Mouse (Mus musculus) limb, embryonic 13.5 days (tissue): ENCODE results near the gene Gtpbp8. TPM values are rescaled to one million over a fixed set of nuclear protein-coding genes. Genes with fewer than 3 reads are reported as not detected.

Experiments used
- ATAC-seq: fragments of 200-750 bp; cut with Nextera tagmentation; 2 replicates; pipeline ENCODE4 v1.8.0; 2017; ENCODE audit warnings: low read depth, moderate number of reproducible peaks, moderate TSS enrichment; ENCODE audit not compliant: low FRiP score
- H3K27ac ChIP-seq: fragments of 300-500 bp; sonication (generic); 2 replicates; pipeline ENCODE4 v1.5.1; 2015; ENCODE audit warnings: inconsistent platforms, mild to moderate bottlenecking, moderate library complexity
- H3K27me3 ChIP-seq: fragments of 300-500 bp; sonication (generic); 2 replicates; pipeline ENCODE4 v1.6.1; 2015; ENCODE audit warnings: mild to moderate bottlenecking, inconsistent platforms
- H3K36me3 ChIP-seq: fragments of 300-500 bp; sonication (generic); 2 replicates; pipeline ENCODE4 v1.6.1; 2015; ENCODE audit warnings: inconsistent platforms, mild to moderate bottlenecking, moderate library complexity
- H3K4me1 ChIP-seq: fragments of 300-500 bp; sonication (generic); 2 replicates; pipeline ENCODE4 v1.6.1; 2015; ENCODE audit warnings: inconsistent platforms
- H3K4me2 ChIP-seq: fragments of 300-500 bp; sonication (generic); replicated peaks from 2 replicates; pipeline ENCODE4 v1.6.1; 2015; ENCODE audit warnings: inconsistent platforms, mild to moderate bottlenecking, moderate library complexity
- H3K4me3 ChIP-seq: fragments of 300-500 bp; sonication (generic); 2 replicates; pipeline ENCODE4 v1.5.1; 2015; ENCODE audit warnings: moderate library complexity, mild to moderate bottlenecking, inconsistent platforms
- H3K9ac ChIP-seq: fragments of 300-500 bp; sonication (generic); 2 replicates; pipeline ENCODE4 v1.6.1; 2015; ENCODE audit warnings: mild to moderate bottlenecking, inconsistent platforms
- H3K9me3 ChIP-seq: fragments of 300-500 bp; sonication (generic); 2 replicates; pipeline ENCODE4 v1.6.1; 2016; ENCODE audit warnings: inconsistent platforms
- WGBS: fragments of 180-500 bp; shearing (Covaris S2); methylation state at CpG from one replicate; pipeline ENCODE4 v1.1.7; 2015; 5-methylcytosine and 5-hydroxymethylcytosine counted together
- polyA plus RNA-seq: library from polyadenylated mRNA; unstranded; fragments of >200 nt; fragmentation: Nextera tagmentation; extraction: Ambion mirVana; gene quantifications from 2 replicates; pipeline ENCODE4 v1.2.1, GENCODE M21; 2015

The Gtpbp8 gene
- polyA plus RNA-seq, 1 experiment from 2014 or later, result 28.4 TPM

GRCm38 (mm10) chr16:44765555-44766319 lies 19.6 kb upstream of the Gtpbp8 start, which contains the start of gene Cd200r1:
Cd200r1 (plus strand) TSS chr16:44765736.
- Histone ChIP-seq H3K36me3 (no peaks in the 10 kb centered on the region), H3K4me1 (no peaks in the 10 kb centered on the region), H3K27me3 (no peaks in the 10 kb centered on the region), H3K9me3 (no peaks in the 10 kb centered on the region), H3K4me2 (no peak within 1 kb of the TSS), H3K4me3 (no peak within 1 kb of the TSS), H3K27ac (no peak within 1 kb of the TSS), H3K9ac (no peak within 1 kb of the TSS)
- no peak for ATAC-seq
- WGBS, result 76% methylated on average over 22 of the region's 22 CpGs

DNA sequence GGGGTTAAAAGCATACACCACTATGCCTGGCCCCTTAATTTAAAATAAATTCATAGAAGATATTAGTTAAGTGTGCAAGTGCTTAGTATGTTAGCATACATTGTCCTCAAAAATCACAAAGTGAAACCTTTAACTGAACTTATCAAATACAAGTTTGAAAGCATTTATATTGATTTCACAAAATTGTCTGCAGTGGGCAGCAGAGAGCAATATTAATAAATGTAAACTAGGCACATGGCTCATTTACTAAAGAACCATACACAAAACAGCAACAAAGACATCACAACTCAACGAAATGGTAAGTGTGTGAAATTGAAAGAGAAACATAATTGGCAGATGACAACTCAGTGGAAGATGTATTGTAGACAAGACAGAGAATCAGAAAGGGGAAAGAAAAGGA lies 15.6 kb upstream of the Gtpbp8 start:
- ATAC-seq, result no peak
- Histone ChIP-seq H3K4me2 (no peak overlapping the region), H3K36me3 (no peaks in the 10 kb centered on the region), H3K9me3 (no peaks in the 10 kb centered on the region), H3K4me1 (no peaks in the 10 kb centered on the region), H3K27me3 (no peaks in the 10 kb centered on the region), H3K4me3 (no peak overlapping the region), H3K27ac (no peak overlapping the region), H3K9ac (no peak overlapping the region)
- WGBS, result 76% methylated on average over 1 of the region's 1 CpGs

DNA sequence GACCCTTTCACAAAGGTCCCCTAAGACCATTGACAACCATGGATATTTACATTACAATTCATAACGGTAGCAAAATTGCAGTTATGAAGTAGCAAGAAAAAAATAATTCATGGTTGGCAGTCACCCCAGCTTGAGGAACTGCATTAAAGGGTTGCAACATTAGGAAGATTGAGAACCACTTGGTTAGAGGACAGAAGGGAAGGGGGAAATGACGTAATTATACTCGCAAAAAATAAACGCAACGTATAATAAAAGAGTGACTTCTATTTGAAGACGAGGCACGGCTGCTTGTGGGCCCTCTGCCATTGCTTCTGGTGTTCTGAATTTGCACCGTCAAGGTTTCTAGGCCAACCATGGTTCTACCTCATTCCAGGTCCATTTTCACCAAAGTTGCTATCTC lies 11.5 kb upstream of the Gtpbp8 start:
- H3K27me3 ChIP-seq, result no peaks in the 10 kb centered on the region
- H3K27ac ChIP-seq, result no peak overlapping the region
- no peak overlapping the region for H3K4me3 ChIP-seq
- no peaks in the 10 kb centered on the region for H3K4me1 ChIP-seq
- H3K9me3 ChIP-seq, result no peaks in the 10 kb centered on the region
- ATAC-seq, result no peak
- 78% methylated on average over 8 of the region's 8 CpGs for WGBS
- H3K9ac ChIP-seq, result no peak overlapping the region
- no peaks in the 10 kb centered on the region for H3K36me3 ChIP-seq
- no peak overlapping the region for H3K4me2 ChIP-seq

GRCm38 (mm10) chr16:44748007-44748406 lies 1.8 kb upstream of the Gtpbp8 start:
- H3K4me2 ChIP-seq, result no peak overlapping the region
- H3K4me1 ChIP-seq, result peaks cover 13% of the 10 kb centered on the region
- H3K9ac ChIP-seq, result no peak overlapping the region
- no peaks in the 10 kb centered on the region for H3K27me3 ChIP-seq
- no peaks in the 10 kb centered on the region for H3K36me3 ChIP-seq
- WGBS, result 59% methylated on average over 3 of the region's 3 CpGs
- no peak for ATAC-seq
- no peak overlapping the region for H3K4me3 ChIP-seq
- no peaks in the 10 kb centered on the region for H3K9me3 ChIP-seq
- no peak overlapping the region for H3K27ac ChIP-seq

DNA sequence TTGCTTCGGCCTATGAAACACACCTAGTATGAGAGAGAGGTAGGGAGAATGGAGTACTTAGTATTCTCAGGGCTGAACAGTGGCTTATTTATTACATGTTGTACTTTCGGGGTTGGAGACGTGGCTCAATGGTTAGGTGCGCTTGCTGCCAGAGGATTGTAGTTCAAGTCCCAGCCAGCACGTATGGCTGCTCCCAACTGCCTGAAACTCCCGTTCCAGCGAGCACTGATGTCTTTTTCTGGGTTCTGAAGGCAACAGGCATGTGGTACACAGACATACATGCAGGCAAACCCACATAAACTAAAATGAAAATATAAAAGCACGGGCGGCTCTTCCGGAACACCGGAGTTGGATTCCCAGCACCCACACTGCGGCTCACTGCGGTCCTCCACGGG lies 695 bp downstream of the Gtpbp8 start:
- Histone ChIP-seq H3K36me3 (peaks cover 13% of the 10 kb centered on the region), H3K9ac (peak overlapping the region; percentile 90), H3K9me3 (no peaks in the 10 kb centered on the region), H3K4me1 (peaks cover 13% of the 10 kb centered on the region), H3K27me3 (no peaks in the 10 kb centered on the region), H3K27ac (peak overlapping the region; percentile 98), H3K4me2 (peak overlapping the region; percentile 81), H3K4me3 (peak overlapping the region; percentile 81)
- whole genome bisulfite sequencing, result 8% methylated on average over 14 of the region's 14 CpGs
- ATAC-seq, result peak; percentile 14

GRCm38 (mm10) chr16:44742753-44743152 lies 3.4 kb downstream of the Gtpbp8 start:
- peaks cover 13% of the 10 kb centered on the region for H3K4me1 ChIP-seq
- H3K9ac ChIP-seq, result no peak overlapping the region
- H3K36me3 ChIP-seq, result peaks cover 34% of the 10 kb centered on the region
- no peak overlapping the region for H3K4me2 ChIP-seq
- H3K4me3 ChIP-seq, result no peak overlapping the region
- no peak overlapping the region for H3K27ac ChIP-seq
- 90% methylated on average over 1 of the region's 1 CpGs for WGBS
- no peak for ATAC-seq
- no peaks in the 10 kb centered on the region for H3K9me3 ChIP-seq
- H3K27me3 ChIP-seq, result no peaks in the 10 kb centered on the region

DNA sequence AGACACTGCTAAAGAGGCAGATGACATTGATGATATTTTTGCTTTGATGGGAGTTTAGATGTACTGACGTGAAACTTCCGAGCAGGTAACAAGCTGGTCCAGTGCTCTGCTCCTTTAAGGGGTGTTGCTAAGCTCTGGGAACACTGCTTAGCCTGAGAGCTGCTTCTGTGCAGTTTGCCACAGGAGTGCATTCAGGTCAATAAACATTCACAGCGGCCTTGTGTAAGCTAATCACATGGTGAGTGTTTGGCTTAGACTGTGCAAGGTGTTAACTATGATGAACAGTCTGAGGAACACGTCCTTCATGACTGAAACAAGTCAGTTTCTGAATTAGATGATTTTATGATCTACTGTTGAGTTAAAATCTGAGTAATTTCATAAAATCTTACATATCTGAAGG lies 10.0 kb downstream of the Gtpbp8 start:
- H3K36me3 ChIP-seq, result peaks cover 89% of the 10 kb centered on the region

GRCm38 (mm10) chr16:44735676-44736075 lies 10.5 kb downstream of the Gtpbp8 start:
- Histone ChIP-seq H3K9me3 (no peaks in the 10 kb centered on the region), H3K9ac (no peak overlapping the region), H3K4me3 (no peak overlapping the region), H3K4me1 (no peaks in the 10 kb centered on the region), H3K4me2 (no peak overlapping the region), H3K27me3 (no peaks in the 10 kb centered on the region), H3K36me3 (peaks cover 91% of the 10 kb centered on the region), H3K27ac (no peak overlapping the region)
- no peak for ATAC-seq
- 88% methylated on average over 5 of the region's 5 CpGs for WGBS

More for the DNA sequence above, 10.0 kb downstream of the Gtpbp8 start:
- 73% methylated on average over 4 of the region's 4 CpGs for WGBS
- no peaks in the 10 kb centered on the region for H3K9me3 ChIP-seq
- H3K4me2 ChIP-seq, result no peak overlapping the region
- no peak for ATAC-seq
- H3K27ac ChIP-seq, result no peak overlapping the region
- H3K27me3 ChIP-seq, result no peaks in the 10 kb centered on the region
- H3K9ac ChIP-seq, result no peak overlapping the region
- no peaks in the 10 kb centered on the region for H3K4me1 ChIP-seq
- H3K4me3 ChIP-seq, result no peak overlapping the region

DNA sequence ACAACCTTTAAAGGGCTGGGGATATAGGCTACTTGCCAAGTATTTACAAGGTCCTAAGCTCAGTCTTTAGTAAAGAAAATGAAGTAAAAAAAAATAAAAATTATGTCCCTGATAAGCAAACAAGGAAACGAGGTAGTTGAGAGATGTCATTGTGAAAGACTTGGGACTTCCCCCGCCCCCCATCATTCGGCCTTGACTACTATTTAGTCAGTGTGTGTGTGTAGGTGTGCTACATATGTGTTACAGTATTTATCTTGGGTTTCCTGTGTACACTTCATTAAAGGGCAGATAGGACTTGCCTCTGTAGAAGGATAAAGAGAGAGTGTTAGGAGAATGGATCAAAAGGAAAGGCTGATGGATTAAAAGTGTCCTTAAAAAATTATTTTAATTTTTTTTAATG lies 12.1 kb downstream of the Gtpbp8 start:
- WGBS, result 90% methylated on average over 3 of the region's 3 CpGs
- H3K27me3 ChIP-seq, result no peaks in the 10 kb centered on the region
- ATAC-seq, result no peak
- H3K36me3 ChIP-seq, result peaks cover 95% of the 10 kb centered on the region
- H3K4me3 ChIP-seq, result no peak overlapping the region
- H3K27ac ChIP-seq, result no peak overlapping the region
- no peaks in the 10 kb centered on the region for H3K4me1 ChIP-seq
- H3K9ac ChIP-seq, result no peak overlapping the region
- H3K9me3 ChIP-seq, result no peaks in the 10 kb centered on the region
- H3K4me2 ChIP-seq, result no peak overlapping the region

- 100% methylated on average over 3 of the region's 3 CpGs for WGBS
- no peak overlapping the region for H3K4me3 ChIP-seq
- peaks cover 46% of the 10 kb centered on the region for H3K36me3 ChIP-seq
These were observed 18.6 kb downstream of the Gtpbp8 start for GRCm38 (mm10) chr16:44727525-44727924.

DNA sequence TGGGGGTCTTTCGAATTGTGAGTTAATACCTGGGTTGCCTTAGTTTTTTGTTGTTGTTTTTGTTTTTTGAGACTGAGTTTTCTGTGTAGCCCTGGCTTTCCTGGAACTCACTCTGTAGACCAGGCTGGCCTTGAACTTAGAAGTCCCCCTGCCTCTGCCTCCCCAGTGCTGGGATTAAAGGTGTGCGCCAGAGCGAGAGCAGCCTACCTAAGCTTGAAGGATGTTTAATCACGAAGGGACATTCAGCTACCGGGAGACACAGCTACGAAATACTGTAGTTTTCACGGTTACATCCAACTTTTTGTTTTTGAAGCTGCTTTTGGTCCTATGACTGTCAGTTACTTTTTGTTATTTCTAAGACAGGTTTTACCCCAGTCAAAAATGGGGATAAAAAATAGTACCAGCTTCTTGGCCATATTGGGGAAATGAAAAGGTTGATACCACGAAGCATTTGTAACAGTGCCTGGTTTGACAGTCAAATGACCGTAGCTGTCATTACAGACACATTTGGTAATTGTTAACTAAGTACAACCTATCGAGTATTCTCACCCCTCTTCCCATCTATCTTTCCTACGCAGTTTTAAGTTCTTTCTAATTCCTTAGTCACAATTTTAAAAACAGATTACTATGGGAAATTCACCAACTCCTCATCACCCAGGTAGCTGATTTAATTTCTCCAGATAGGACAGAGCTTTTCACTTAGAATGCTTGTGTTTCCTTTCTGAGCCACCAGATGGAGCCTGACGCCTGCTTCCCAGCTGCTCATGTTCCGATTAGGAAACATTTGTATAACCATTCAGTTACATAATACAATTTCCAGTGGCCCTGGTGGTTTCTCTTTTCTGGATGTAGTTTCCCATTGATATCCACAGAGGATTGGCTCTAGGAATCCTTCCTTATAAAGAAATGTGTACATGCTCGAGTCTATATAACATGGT lies 20.6 kb downstream of the Gtpbp8 start:
- Histone ChIP-seq H3K4me3 (peak overlapping the region; percentile 80), H3K27ac (no peak overlapping the region), H3K4me2 (peak overlapping the region; percentile 78), H3K9ac (peak overlapping the region; percentile 84), H3K9me3 (no peaks in the 10 kb centered on the region), H3K4me1 (peaks cover 20% of the 10 kb centered on the region), H3K27me3 (no peaks in the 10 kb centered on the region), H3K36me3 (peaks cover 27% of the 10 kb centered on the region)
- 49% methylated on average over 14 of the region's 14 CpGs for WGBS
- ATAC-seq, result no peak

More at GRCm38 (mm10) chr16:44727525-44727924, 18.6 kb downstream of the Gtpbp8 start:
- ATAC-seq, result no peak
- no peak overlapping the region for H3K9ac ChIP-seq
- no peak overlapping the region for H3K27ac ChIP-seq
- no peaks in the 10 kb centered on the region for H3K9me3 ChIP-seq
- peaks cover 19% of the 10 kb centered on the region for H3K4me1 ChIP-seq
- no peaks in the 10 kb centered on the region for H3K27me3 ChIP-seq
- no peak overlapping the region for H3K4me2 ChIP-seq

GRCm38 (mm10) chr16:44724847-44725246 lies 21.3 kb downstream of the Gtpbp8 start:
- peaks cover 28% of the 10 kb centered on the region for H3K36me3 ChIP-seq
- no peaks in the 10 kb centered on the region for H3K27me3 ChIP-seq
- ATAC-seq, result peak; percentile 21
- H3K4me2 ChIP-seq, result peak overlapping the region; percentile 78
- peak overlapping the region; percentile 91 for H3K27ac ChIP-seq
- peaks cover 20% of the 10 kb centered on the region for H3K4me1 ChIP-seq
- peak overlapping the region; percentile 80 for H3K4me3 ChIP-seq
- no peaks in the 10 kb centered on the region for H3K9me3 ChIP-seq
- peak overlapping the region; percentile 84 for H3K9ac ChIP-seq
- under 1% methylated on average over 14 of the region's 14 CpGs for WGBS
